Mouse (Mus musculus) heart, postnatal 0 days (tissue): ENCODE measurements at regions not wholly inside any gene's neighbourhood (a gene's known extent, or its start where the extent isn't known, plus 50 kb on each side); places are given as distances from the start of the nearest gene placed in this dataset.
A peak's percentile ranks its signal among the peaks of the same experiment; 100 is the strongest.

ENCODE experiments used
- ATAC-seq: fragments of 200-750 bp; cut with Nextera tagmentation; 2 replicates; pipeline ENCODE4 v1.8.0; 2017; ENCODE audit warnings: low read depth, moderate number of reproducible peaks, moderate library complexity; ENCODE audit not compliant: insufficient read depth
- DNase-seq: peaks from one replicate; pipeline ENCODE4 v3.0.0-alpha.2; 2016; ENCODE audit warnings: low spot score
- H3K27ac ChIP-seq: fragments of 300-500 bp; sonication (generic); 2 replicates; pipeline ENCODE4 v1.5.1; 2014; ENCODE audit warnings: low read depth, mild to moderate bottlenecking
- H3K27me3 ChIP-seq: fragments of 300-500 bp; sonication (generic); 2 replicates; pipeline ENCODE4 v1.6.1; 2014; ENCODE audit warnings: low read length, mixed read lengths; ENCODE audit not compliant: control insufficient read depth, insufficient read depth
- H3K36me3 ChIP-seq: fragments of 300-500 bp; sonication (generic); replicated peaks from 2 replicates; pipeline ENCODE4 v1.6.1; 2014; ENCODE audit warnings: low read length, mixed read lengths; ENCODE audit not compliant: control insufficient read depth, insufficient read depth
- H3K4me1 ChIP-seq: fragments of 300-500 bp; sonication (generic); 2 replicates; pipeline ENCODE4 v1.6.1; 2014; ENCODE audit warnings: antibody characterized with exemption; ENCODE audit not compliant: control insufficient read depth, insufficient read depth
- H3K4me2 ChIP-seq: fragments of 300-500 bp; sonication (generic); 2 replicates; pipeline ENCODE4 v1.6.1; 2014; ENCODE audit warnings: low read depth, mild to moderate bottlenecking, low read length, moderate library complexity
- H3K4me3 ChIP-seq: fragments of 300-500 bp; sonication (generic); 2 replicates; pipeline ENCODE4 v1.5.1; 2014; ENCODE audit warnings: low read depth, low read length
- H3K9ac ChIP-seq: fragments of 300-500 bp; sonication (generic); replicated peaks from 2 replicates; pipeline ENCODE4 v1.6.1; 2014; ENCODE audit warnings: low read depth, low read length, mixed read lengths
- H3K9me3 ChIP-seq: fragments of 300-500 bp; sonication (generic); replicated peaks from 2 replicates; pipeline ENCODE4 v1.6.1; 2016; ENCODE audit warnings: low read length; ENCODE audit not compliant: control insufficient read depth
- CTCF ChIP-seq: IDR thresholded peaks from 2 replicates; pipeline ENCODE4 v1.5.1; 2016; ENCODE audit warnings: antibody characterized with exemption, control low read depth, low read depth
- EP300 ChIP-seq: IDR thresholded peaks from 2 replicates; pipeline ENCODE4 v1.6.1; 2016; ENCODE audit warnings: antibody characterized with exemption, low read depth
- WGBS: fragments of 180-500 bp; shearing (Covaris S2); extraction: QIAGEN DNeasy Blood & Tissue Kit; methylation state at CpG from one replicate; pipeline ENCODE4 v1.1.7; 2014; 5-methylcytosine and 5-hydroxymethylcytosine counted together

- TF ChIP-seq CTCF = no peak
- TF ChIP-seq EP300 = no peak
- H3K9me3 ChIP-seq = no peaks in the 10 kb centered on the region
- H3K4me3 ChIP-seq = no peak overlapping the region
- no peaks in the 10 kb centered on the region for H3K4me1 ChIP-seq
- no peaks in the 10 kb centered on the region for H3K36me3 ChIP-seq
- H3K27me3 ChIP-seq = no peaks in the 10 kb centered on the region
- WGBS = 52% methylated on average over 4 of the region's 4 CpGs
- H3K9ac ChIP-seq = no peak overlapping the region
- H3K27ac ChIP-seq = no peak overlapping the region
- no peak for DNase-seq
- no peak overlapping the region for H3K4me2 ChIP-seq
- ATAC-seq = no peak
Measured at GRCm38 (mm10) chr14:89099296-89099695, 628.1 kb upstream of the Pcdh20 start.

DNA sequence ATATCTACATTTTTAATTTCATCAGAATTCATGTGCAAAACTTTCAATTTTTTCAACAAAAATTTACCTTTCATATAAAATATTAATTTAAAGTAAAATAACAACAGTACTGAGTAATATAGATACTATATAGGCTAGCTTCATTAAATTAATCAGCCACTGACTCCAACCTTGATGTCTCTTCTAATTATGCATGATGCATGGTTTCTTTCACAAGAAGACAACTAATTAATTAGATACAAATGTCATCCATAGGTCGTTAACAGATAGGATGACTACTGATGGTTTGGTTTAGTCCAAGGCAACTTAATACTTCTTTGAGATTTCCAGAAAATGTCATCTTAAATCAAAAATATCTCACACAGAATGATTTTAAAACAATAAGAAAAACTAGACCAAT, 618.5 kb upstream of the Pcdh20 start:
- Histone ChIP-seq H3K4me1 (no peaks in the 10 kb centered on the region), H3K36me3 (no peaks in the 10 kb centered on the region), H3K9me3 (no peaks in the 10 kb centered on the region), H3K9ac (no peak overlapping the region), H3K4me2 (no peak overlapping the region), H3K27ac (no peak overlapping the region), H3K4me3 (no peak overlapping the region), H3K27me3 (no peaks in the 10 kb centered on the region)
- ATAC-seq = no peak
- DNase-seq = no peak
- WGBS = 82% methylated on average over 1 of the region's 1 CpGs
- no peak for TF ChIP-seq CTCF
- no peak for TF ChIP-seq EP300

DNA sequence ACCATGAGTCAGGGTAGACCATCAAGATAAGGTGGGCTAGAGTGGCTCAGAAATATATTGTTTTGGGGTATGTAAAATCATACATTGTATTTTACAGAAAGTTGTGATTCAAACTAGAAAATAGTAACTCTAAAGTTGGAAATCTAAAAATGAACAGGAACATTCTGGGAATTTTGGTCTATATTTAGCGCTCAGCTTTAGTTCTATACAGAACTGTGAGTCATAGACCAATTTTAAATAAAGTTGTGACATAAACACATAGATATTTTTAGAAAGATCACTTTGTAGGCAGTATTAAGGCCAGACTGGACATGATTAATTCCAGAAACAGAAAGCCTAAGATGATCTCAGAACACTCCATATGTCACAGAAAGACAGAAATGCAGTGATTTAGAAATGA, 604.8 kb upstream of the Pcdh20 start:
- no peaks in the 10 kb centered on the region for H3K27me3 ChIP-seq
- H3K27ac ChIP-seq = no peak overlapping the region
- WGBS = 67% methylated on average over 1 of the region's 1 CpGs
- H3K36me3 ChIP-seq = no peaks in the 10 kb centered on the region
- no peaks in the 10 kb centered on the region for H3K4me1 ChIP-seq
- no peak overlapping the region for H3K9ac ChIP-seq
- peak; percentile 28 for DNase-seq
- no peak for ATAC-seq
- H3K9me3 ChIP-seq = no peaks in the 10 kb centered on the region
- no peak overlapping the region for H3K4me3 ChIP-seq
- TF ChIP-seq CTCF = no peak
- TF ChIP-seq EP300 = no peak
- H3K4me2 ChIP-seq = no peak overlapping the region

GRCm38 (mm10) chr14:89063971-89064370, 592.8 kb upstream of the Pcdh20 start:
- H3K4me3 ChIP-seq = no peak overlapping the region
- no peak overlapping the region for H3K4me2 ChIP-seq
- no peak for ATAC-seq
- no peak for DNase-seq
- H3K27ac ChIP-seq = no peak overlapping the region
- no peaks in the 10 kb centered on the region for H3K9me3 ChIP-seq
- no peaks in the 10 kb centered on the region for H3K27me3 ChIP-seq
- no peak overlapping the region for H3K9ac ChIP-seq
- WGBS = 78% methylated on average over 1 of the region's 1 CpGs
- H3K36me3 ChIP-seq = no peaks in the 10 kb centered on the region
- TF ChIP-seq CTCF = no peak
- no peak for TF ChIP-seq EP300
- no peaks in the 10 kb centered on the region for H3K4me1 ChIP-seq

DNA sequence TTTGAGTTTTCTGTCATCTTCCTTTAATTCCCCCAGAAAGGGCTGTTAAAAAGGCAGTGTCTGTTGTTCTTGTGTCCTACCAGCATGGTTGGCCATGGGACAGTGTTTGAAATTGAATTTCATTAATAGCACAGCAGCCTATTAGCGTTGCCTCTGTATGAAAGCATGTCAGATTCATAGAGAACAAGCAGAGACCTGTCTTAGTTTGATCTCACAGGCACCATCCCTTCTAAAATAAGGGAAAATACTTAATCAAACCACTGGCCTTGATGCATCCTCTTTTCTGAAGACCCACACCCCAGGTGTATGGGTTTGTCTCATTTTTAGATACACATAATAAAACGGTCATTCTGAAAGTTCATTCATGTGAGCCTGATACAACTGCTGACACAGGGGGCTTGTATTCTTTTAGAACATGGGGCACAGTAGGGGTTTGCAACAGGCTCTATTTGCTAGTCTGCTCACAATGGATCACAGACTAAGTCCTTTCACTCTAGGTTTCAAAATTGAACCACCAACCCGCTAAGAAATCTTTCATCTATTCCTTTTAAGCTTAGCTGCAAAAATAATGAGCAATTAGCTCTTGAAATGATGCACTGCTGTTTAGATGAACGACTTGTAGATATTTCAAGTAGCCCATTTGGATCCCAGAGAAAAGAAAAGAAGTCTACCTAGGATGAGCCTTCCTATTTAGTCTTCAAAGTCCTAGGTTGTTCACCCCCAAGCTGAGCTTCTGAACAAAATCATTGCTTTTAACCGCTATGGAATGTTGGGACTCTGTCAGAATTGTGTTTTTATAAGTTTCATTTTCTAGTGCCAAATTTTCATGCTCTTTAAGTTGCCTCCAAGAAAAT, 591.6 kb upstream of the Pcdh20 start:
- no peaks in the 10 kb centered on the region for H3K9me3 ChIP-seq
- no peak overlapping the region for H3K4me2 ChIP-seq
- H3K36me3 ChIP-seq = no peaks in the 10 kb centered on the region
- H3K27me3 ChIP-seq = no peaks in the 10 kb centered on the region
- H3K4me1 ChIP-seq = no peaks in the 10 kb centered on the region
- no peak for TF ChIP-seq CTCF
- no peak for TF ChIP-seq EP300
- H3K9ac ChIP-seq = no peak overlapping the region
- H3K4me3 ChIP-seq = no peak overlapping the region
- ATAC-seq (no peak), DNase-seq (no peak)
- 70% methylated on average over 5 of the region's 5 CpGs for WGBS
- no peak overlapping the region for H3K27ac ChIP-seq

DNA sequence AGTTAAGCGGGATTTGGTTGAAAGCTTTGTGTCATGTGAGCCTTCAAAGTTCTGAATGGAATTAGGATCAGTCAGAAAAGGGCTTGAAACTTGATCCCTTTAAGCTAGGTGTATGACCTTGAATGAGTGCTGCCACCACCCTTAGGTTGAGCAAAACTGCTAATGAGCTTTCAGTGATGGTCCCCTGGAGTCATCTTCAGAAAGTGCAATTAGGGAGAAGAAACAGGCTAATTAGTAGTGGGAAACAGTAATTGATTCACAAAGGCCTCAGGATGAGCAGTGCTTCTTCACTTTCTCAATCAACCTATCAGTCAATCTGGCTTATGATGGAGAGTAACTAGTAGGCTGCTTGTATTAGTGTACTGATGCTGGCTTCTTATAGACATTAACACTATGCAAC, 590.1 kb upstream of the Pcdh20 start:
- WGBS = 50% methylated on average over 1 of the region's 1 CpGs
- Histone ChIP-seq H3K36me3 (no peaks in the 10 kb centered on the region), H3K4me2 (no peak overlapping the region), H3K9me3 (no peaks in the 10 kb centered on the region), H3K27ac (no peak overlapping the region), H3K9ac (no peak overlapping the region), H3K4me3 (no peak overlapping the region), H3K27me3 (no peaks in the 10 kb centered on the region), H3K4me1 (no peaks in the 10 kb centered on the region)
- no peak for ATAC-seq
- no peak for DNase-seq
- TF ChIP-seq EP300 = no peak
- no peak for TF ChIP-seq CTCF
